Mouse (Mus musculus) liver, adult (tissue): ENCODE data around the gene Banp.

Experiments
- GATA4 ChIP-seq: IDR thresholded peaks from 2 replicates; pipeline ENCODE4 v1.6.1; 2014; ENCODE audit warnings: mild to moderate bottlenecking, low read length; ENCODE audit not compliant: insufficient replicate concordance

The Banp gene

GRCm38 (mm10) chr8:121980792-121981519 lies 31.4 kb downstream of the Banp start:
- no peak for TF ChIP-seq GATA4

- no peak for TF ChIP-seq GATA4
Measured at GRCm38 (mm10) chr8:121981520-121981895, 32.0 kb downstream of the Banp start.

- no peak for TF ChIP-seq GATA4
Measured at GRCm38 (mm10) chr8:121985673-121986072, 36.1 kb downstream of the Banp start.

GRCm38 (mm10) chr8:121987892-121988291 lies 38.3 kb downstream of the Banp start:
- TF ChIP-seq GATA4, result no peak

- no peak for TF ChIP-seq GATA4
Measured at GRCm38 (mm10) chr8:121990506-121991255, 41.1 kb downstream of the Banp start.

- TF ChIP-seq GATA4, result no peak
Measured at GRCm38 (mm10) chr8:121991611-121992010, 42.1 kb downstream of the Banp start.

- no peak for TF ChIP-seq GATA4
Measured at GRCm38 (mm10) chr8:121992911-121993310, 43.4 kb downstream of the Banp start.

GRCm38 (mm10) chr8:121995112-121995511 lies 45.6 kb downstream of the Banp start:
- TF ChIP-seq GATA4, result no peak

- TF ChIP-seq GATA4, result no peak
Measured at GRCm38 (mm10) chr8:121995895-121996294, 46.3 kb downstream of the Banp start.

GRCm38 (mm10) chr8:121998631-121999030 lies 49.1 kb downstream of the Banp start:
- TF ChIP-seq GATA4, result no peak

- no peak for TF ChIP-seq GATA4
Measured at GRCm38 (mm10) chr8:121999211-121999610, 49.7 kb downstream of the Banp start.

GRCm38 (mm10) chr8:122001339-122002115 lies 52.0 kb downstream of the Banp start:
- TF ChIP-seq GATA4, result no peak

GRCm38 (mm10) chr8:122003646-122004045 lies 54.1 kb downstream of the Banp start:
- TF ChIP-seq GATA4, result no peak

GRCm38 (mm10) chr8:122004131-122004530 lies 54.6 kb downstream of the Banp start:
- no peak for TF ChIP-seq GATA4

GRCm38 (mm10) chr8:122005422-122006204 lies 56.1 kb downstream of the Banp start:
- TF ChIP-seq GATA4, result no peak

GRCm38 (mm10) chr8:122006688-122007484 lies 57.3 kb downstream of the Banp start:
- TF ChIP-seq GATA4, result no peak
